Mouse (Mus musculus) embryonic facial prominence, embryonic 10.5 days (tissue): ENCODE results near the gene Rimbp2. TPM values are rescaled to one million over a fixed set of nuclear protein-coding genes. Genes with fewer than 3 reads are reported as not detected.
"Not testable (repeated sequence)": the region's sequence is repeated elsewhere in the genome, so short reads cannot be mapped to it uniquely, and the experiment has no call there.

ENCODE experiments used
- DNase-seq: peaks from one replicate; pipeline ENCODE4 v3.0.0-alpha.2; 2017; ENCODE audit warnings: low spot score
- H3K27ac ChIP-seq: fragments of 300-500 bp; sonication (generic); replicated peaks from 2 replicates; pipeline ENCODE4 v1.5.1; 2016; ENCODE audit warnings: mild to moderate bottlenecking
- H3K27me3 ChIP-seq: fragments of 300-500 bp; sonication (generic); replicated peaks from 2 replicates; pipeline ENCODE4 v1.6.1; 2016; ENCODE audit warnings: low read depth, mild to moderate bottlenecking; ENCODE audit not compliant: poor library complexity, severe bottlenecking
- H3K36me3 ChIP-seq: fragments of 300-500 bp; sonication (generic); replicated peaks from 2 replicates; pipeline ENCODE4 v1.6.1; 2016; ENCODE audit warnings: mild to moderate bottlenecking, moderate library complexity
- H3K4me1 ChIP-seq: fragments of 300-500 bp; sonication (generic); 2 replicates; pipeline ENCODE4 v1.6.1; 2016
- H3K4me3 ChIP-seq: fragments of 300-500 bp; sonication (generic); 2 replicates; pipeline ENCODE4 v1.5.1; 2016; ENCODE audit warnings: mild to moderate bottlenecking, moderate library complexity
- H3K9me3 ChIP-seq: fragments of 300-500 bp; sonication (generic); 2 replicates; pipeline ENCODE4 v1.6.1; 2016; ENCODE audit warnings: mild to moderate bottlenecking
- WGBS: fragments of 180-500 bp; shearing (Covaris S2); methylation state at CpG from one replicate; pipeline ENCODE4 v1.1.7; 2016; 5-methylcytosine and 5-hydroxymethylcytosine counted together
- polyA plus RNA-seq: library from polyadenylated mRNA; unstranded; fragments of >200 nt; fragmentation: Nextera tagmentation; extraction: Ambion mirVana; gene quantifications from 2 replicates; pipeline ENCODE4 v1.2.1, GENCODE M21; 2016

Rimbp2 gene
- polyA plus RNA-seq, 1 experiment from 2014 or later: 0.42 TPM

- no peak overlapping the region for H3K27ac ChIP-seq
- no peaks in the 10 kb centered on the region for H3K9me3 ChIP-seq
- H3K36me3 ChIP-seq: no peaks in the 10 kb centered on the region
- WGBS: 78% methylated on average over 5 of the region's 5 CpGs
- peak; percentile 56 for DNase-seq
- no peaks in the 10 kb centered on the region for H3K4me1 ChIP-seq
- no peaks in the 10 kb centered on the region for H3K27me3 ChIP-seq
- H3K4me3 ChIP-seq: no peak overlapping the region
Observed at GRCm38 (mm10) chr5:128729341-128729740, 223.9 kb downstream of the Rimbp2 start.

GRCm38 (mm10) chr5:128720461-128720860 is 232.8 kb downstream of the Rimbp2 start:
- not testable (repeated sequence) for H3K27me3 ChIP-seq, H3K36me3 ChIP-seq, H3K4me3 ChIP-seq, DNase-seq, H3K27ac ChIP-seq, H3K9me3 ChIP-seq, H3K4me1 ChIP-seq
- whole genome bisulfite sequencing: 93% methylated on average over 11 of the region's 11 CpGs

DNA sequence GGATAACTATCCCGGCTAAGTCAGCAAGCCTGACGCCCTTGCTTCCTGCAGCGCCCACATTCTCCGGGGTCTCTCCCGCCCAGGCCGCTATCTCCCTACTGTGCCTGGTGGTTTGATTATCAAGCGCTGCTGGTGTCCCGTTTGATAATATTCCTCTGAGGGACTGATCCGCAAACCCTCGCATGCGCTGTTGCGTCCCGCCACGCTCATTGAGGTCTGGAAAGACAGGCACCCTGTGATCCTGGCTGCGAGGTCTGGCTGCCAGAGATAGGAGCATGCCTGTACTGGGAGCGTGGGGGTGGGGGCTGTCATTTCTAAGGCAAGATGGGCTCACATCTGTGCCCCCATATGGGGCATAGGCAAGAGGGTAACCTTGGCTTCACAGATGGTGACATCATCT is 238.1 kb downstream of the Rimbp2 start:
- 0 out of 2 replicates have a peak, but pooled peaks cover 4% of the 10 kb centered on the region for H3K4me1 ChIP-seq
- no peaks in the 10 kb centered on the region for H3K36me3 ChIP-seq
- no peak overlapping the region for H3K27ac ChIP-seq
- no peak overlapping the region for H3K4me3 ChIP-seq
- 0 out of 2 replicates have a peak, but pooled peaks cover 3% of the 10 kb centered on the region for H3K9me3 ChIP-seq
- 76% methylated on average over 16 of the region's 16 CpGs for WGBS
- no peak for DNase-seq
- H3K27me3 ChIP-seq: 0 out of 2 replicates have a peak, but pooled peaks cover 9% of the 10 kb centered on the region

DNA sequence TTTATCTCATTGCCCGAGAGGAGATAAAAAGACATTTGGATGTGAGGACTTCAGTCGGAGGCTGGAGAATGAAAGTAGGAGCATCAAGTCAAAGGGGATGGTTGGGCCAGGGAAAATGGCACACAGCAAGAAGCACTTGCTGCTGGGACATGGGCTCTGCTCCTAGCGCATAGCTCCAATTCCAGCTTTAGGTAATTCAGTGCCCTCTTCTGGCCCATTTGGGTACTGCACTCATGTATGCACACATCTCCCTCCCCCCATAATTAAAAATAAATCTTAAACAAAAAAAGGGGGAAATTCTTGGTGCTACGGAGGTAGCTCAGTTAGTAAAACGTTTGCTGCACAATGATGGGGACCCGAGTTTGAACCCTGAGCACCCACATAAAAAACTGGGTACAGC is 241.4 kb downstream of the Rimbp2 start:
- Histone ChIP-seq H3K27ac (no peak overlapping the region), H3K4me1 (0 out of 2 replicates have a peak, but pooled peaks cover 4% of the 10 kb centered on the region), H3K36me3 (no peaks in the 10 kb centered on the region), H3K27me3 (0 out of 2 replicates have a peak, but pooled peaks cover 9% of the 10 kb centered on the region), H3K9me3 (no peaks in the 10 kb centered on the region), H3K4me3 (no peak overlapping the region)
- 85% methylated on average over 6 of the region's 6 CpGs for WGBS
- DNase-seq: peak; percentile 40

DNA sequence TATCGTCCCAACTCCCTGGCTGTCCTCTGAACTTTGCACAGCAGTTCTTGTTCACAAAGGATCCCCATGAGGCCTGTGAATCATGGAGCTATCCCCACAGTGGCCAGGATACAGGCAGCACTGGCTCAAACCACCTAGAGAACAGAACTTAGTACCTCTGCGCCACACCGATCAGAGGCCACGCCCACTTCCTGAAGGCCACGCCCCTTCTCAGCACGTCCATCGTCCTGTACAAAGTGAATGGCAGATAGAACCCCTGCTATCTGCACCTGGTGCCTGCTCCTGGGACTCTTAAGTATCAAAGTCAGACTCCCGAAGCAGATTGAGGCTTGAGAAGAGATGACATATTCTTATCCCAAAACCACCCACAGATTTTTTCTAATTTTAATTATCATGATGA is 242.7 kb downstream of the Rimbp2 start:
- 34% methylated on average over 8 of the region's 8 CpGs for WGBS
- no peaks in the 10 kb centered on the region for H3K9me3 ChIP-seq
- H3K36me3 ChIP-seq: no peaks in the 10 kb centered on the region
- H3K4me3 ChIP-seq: no peak overlapping the region
- no peak overlapping the region for H3K27ac ChIP-seq
- no peak for DNase-seq
- H3K4me1 ChIP-seq: 0 out of 2 replicates have a peak, but pooled peaks cover 4% of the 10 kb centered on the region
- H3K27me3 ChIP-seq: 0 out of 2 replicates have a peak, but pooled peaks cover 9% of the 10 kb centered on the region

GRCm38 (mm10) chr5:128708929-128709328 is 244.4 kb downstream of the Rimbp2 start:
- Histone ChIP-seq H3K4me3 (no peak overlapping the region), H3K27me3 (no peaks in the 10 kb centered on the region), H3K36me3 (no peaks in the 10 kb centered on the region), H3K4me1 (peaks cover 11% of the 10 kb centered on the region), H3K9me3 (no peaks in the 10 kb centered on the region), H3K27ac (no peak overlapping the region)
- no peak for DNase-seq
- WGBS: 88% methylated on average over 5 of the region's 5 CpGs

Other genes starting within 250 kb of the Rimbp2 start
- 22.2 and 24.9 TPM in 2 replicates for gene Stx2, start 55.1 kb upstream of the Rimbp2 start, polyA plus RNA-seq
- 958 and 1,014 TPM in 2 replicates for gene Ran, start 66.6 kb upstream of the Rimbp2 start, polyA plus RNA-seq
- not detected in 2 replicates for gene Adgrd1, start 143.3 kb upstream of the Rimbp2 start, polyA plus RNA-seq